Comparison of ENCODE assay signal across 24 mouse cellular contexts in genomic region chr13:48763701-48764245, GRCm38 (mm10).
DNase-seq lines count a peak whose midpoint lies in the region; ATAC-seq and TF ChIP-seq lines count a peak whose summit lies in the region.
"Had no signal": no experiment of that assay in that cellular context is flagged by ENCODE, and none has a peak within 500 bp of the region (broad histone marks: within the 10 kb centered on the region; RNA-seq: fewer than 3 reads in every experiment).

No protein-coding gene starts in this region.

- H3K4me3 ChIP-seq in midbrain, embryonic 11.5 days (ENCODE audit: low read depth, low read length), result no peak overlapping the region
- no peak overlapping the region for H3K4me3 ChIP-seq in midbrain, embryonic 15.5 days
- no peak overlapping the region for H3K4me3 ChIP-seq in midbrain, embryonic 13.5 days (replicated peaks)
- no peak overlapping the region for H3K4me3 ChIP-seq in forebrain, embryonic 10.5 days
- no peak overlapping the region for H3K4me3 ChIP-seq in forebrain, embryonic 14.5 days (ENCODE audit: low read depth, low read length)
- H3K4me3 ChIP-seq: embryonic facial prominence, embryonic 12.5 days; forebrain, embryonic 13.5 days; heart, embryonic 15.5 days; hindbrain, embryonic 15.5 days had no signal

- ATAC-seq in midbrain, embryonic 11.5 days (ENCODE audit: low FRiP score), result peak; percentile 73; the same call in 1 of the 2 replicates
- ATAC-seq in midbrain, embryonic 15.5 days (replicated peaks), result no peak
- ATAC-seq in midbrain, embryonic 13.5 days, result 0 out of 2 replicates have a peak, but pooled peaks have one; percentile 48
- no peak for ATAC-seq in forebrain, embryonic 14.5 days
- ATAC-seq: CD4-positive, CD25-positive, alpha-beta regulatory T cell, adult 4 months; forebrain, embryonic 13.5 days; intestine, embryonic 16.5 days; Patski had no signal

- H3K27ac ChIP-seq in midbrain, embryonic 11.5 days (ENCODE audit: low read depth, low read length), result no peak overlapping the region; the same call in 1 of the 2 replicates
- no peak overlapping the region for H3K27ac ChIP-seq in midbrain, embryonic 15.5 days
- H3K27ac ChIP-seq in midbrain, embryonic 13.5 days, result 0 out of 2 replicates have a peak overlapping the region, but pooled peaks have one; percentile 14
- no peak overlapping the region for H3K27ac ChIP-seq in forebrain, embryonic 10.5 days
- H3K27ac ChIP-seq in forebrain, embryonic 14.5 days (ENCODE audit: low read depth, low read length), result no peak overlapping the region
- H3K27ac ChIP-seq: embryonic facial prominence, embryonic 12.5 days; forebrain, embryonic 13.5 days; heart, embryonic 15.5 days; hindbrain, embryonic 15.5 days had no signal

- no peaks in the 10 kb centered on the region for H3K9me3 ChIP-seq in midbrain, embryonic 11.5 days (ENCODE audit: control insufficient read depth, low read length)
- no peaks in the 10 kb centered on the region for H3K9me3 ChIP-seq in midbrain, embryonic 15.5 days
- no peaks in the 10 kb centered on the region for H3K9me3 ChIP-seq in midbrain, embryonic 13.5 days
- H3K9me3 ChIP-seq in forebrain, embryonic 10.5 days, result no peaks in the 10 kb centered on the region
- no peaks in the 10 kb centered on the region for H3K9me3 ChIP-seq in forebrain, embryonic 14.5 days (replicated peaks; ENCODE audit: control insufficient read depth, low read length)
- H3K9me3 ChIP-seq: embryonic facial prominence, embryonic 12.5 days; forebrain, embryonic 13.5 days; heart, embryonic 15.5 days; hindbrain, embryonic 15.5 days had no signal

- peak overlapping the region; percentile 17; the same call in 1 of the 2 replicates for H3K9ac ChIP-seq in midbrain, embryonic 11.5 days (ENCODE audit: low read length)
- no peak overlapping the region for H3K9ac ChIP-seq in midbrain, embryonic 15.5 days
- no peak overlapping the region for H3K9ac ChIP-seq in midbrain, embryonic 13.5 days (replicated peaks)
- no peak overlapping the region for H3K9ac ChIP-seq in forebrain, embryonic 14.5 days (ENCODE audit: low read length)
- H3K9ac ChIP-seq: embryonic facial prominence, embryonic 12.5 days; forebrain, embryonic 13.5 days; heart, embryonic 15.5 days; hindbrain, embryonic 15.5 days had no signal

- TF ChIP-seq CTCF in brain, embryonic 14.5 days (IDR thresholded peaks at IDR 0.05; ENCODE audit: borderline replicate concordance, extremely low read depth, insufficient read depth, insufficient read length), result no peak

- no peak overlapping the region for H3K4me2 ChIP-seq in midbrain, embryonic 11.5 days
- H3K4me2 ChIP-seq in midbrain, embryonic 15.5 days, result no peak overlapping the region
- no peak overlapping the region for H3K4me2 ChIP-seq in midbrain, embryonic 13.5 days (replicated peaks)
- H3K4me2 ChIP-seq in forebrain, embryonic 14.5 days (ENCODE audit: low read length), result no peak overlapping the region
- H3K4me2 ChIP-seq: embryonic facial prominence, embryonic 12.5 days; forebrain, embryonic 13.5 days; heart, embryonic 11.5 days; heart, embryonic 15.5 days; hindbrain, embryonic 15.5 days had no signal

- DNase-seq in midbrain, embryonic 11.5 days (ENCODE audit: low spot score, missing footprints), result peak; percentile 91
- DNase-seq in ES-CJ7 (ENCODE audit: low read depth, low spot score), result peak; percentile 41
- peak; percentile 15 for DNase-seq in brain, embryonic 14.5 days (ENCODE audit: low read depth)
- no peak for DNase-seq in urinary bladder, adult 18-20 months (ENCODE audit: low spot score in 2 of 2)
- no peak for DNase-seq in forebrain, embryonic 10.5 days (ENCODE audit: extremely low spot score, low spot score)
- no peak for DNase-seq in forebrain, embryonic 14.5 days (ENCODE audit: low spot score)
- DNase-seq: adrenal gland, postnatal 10 days; B cell, adult 2 months; cerebellum, adult 11-12 months; cerebellum, adult 9-10 months; cerebellum, postnatal 25 days; gastrocnemius, postnatal 36 days; heart, adult 18-20 months; heart, postnatal 14 days had no signal

- no peaks in the 10 kb centered on the region for H3K27me3 ChIP-seq in midbrain, embryonic 11.5 days (ENCODE audit: control insufficient read depth, insufficient read depth, low read length)
- H3K27me3 ChIP-seq in midbrain, embryonic 15.5 days (replicated peaks), result no peaks in the 10 kb centered on the region
- no peaks in the 10 kb centered on the region for H3K27me3 ChIP-seq in midbrain, embryonic 13.5 days
- peaks cover 11% of the 10 kb centered on the region; the same call in 1 of the 2 replicates for H3K27me3 ChIP-seq in forebrain, embryonic 10.5 days (ENCODE audit: poor library complexity, severe bottlenecking)
- no peaks in the 10 kb centered on the region for H3K27me3 ChIP-seq in forebrain, embryonic 14.5 days (replicated peaks; ENCODE audit: control insufficient read depth, insufficient read depth, low read length)
- H3K27me3 ChIP-seq: embryonic facial prominence, embryonic 12.5 days; forebrain, embryonic 13.5 days; hindbrain, embryonic 15.5 days had no signal

- no peaks in the 10 kb centered on the region for H3K36me3 ChIP-seq in midbrain, embryonic 11.5 days (ENCODE audit: control insufficient read depth, insufficient read depth, low read length)
- H3K36me3 ChIP-seq in midbrain, embryonic 15.5 days (replicated peaks), result no peaks in the 10 kb centered on the region
- no peaks in the 10 kb centered on the region for H3K36me3 ChIP-seq in midbrain, embryonic 13.5 days
- no peaks in the 10 kb centered on the region for H3K36me3 ChIP-seq in forebrain, embryonic 10.5 days (replicated peaks)
- H3K36me3 ChIP-seq in forebrain, embryonic 14.5 days (ENCODE audit: control insufficient read depth, insufficient read depth, low read length), result no peaks in the 10 kb centered on the region
- H3K36me3 ChIP-seq: embryonic facial prominence, embryonic 12.5 days; heart, embryonic 15.5 days; hindbrain, embryonic 15.5 days had no signal

- TF ChIP-seq POLR2A in brain, embryonic 14.5 days (IDR thresholded peaks at IDR 0.05; ENCODE audit: borderline replicate concordance, extremely low read depth, insufficient read depth, insufficient read length, poor library complexity, severe bottlenecking), result no peak

- peaks cover 13% of the 10 kb centered on the region for H3K4me1 ChIP-seq in midbrain, embryonic 11.5 days (ENCODE audit: control insufficient read depth, insufficient read depth, low read length)
- peaks cover 11% of the 10 kb centered on the region; the same call in 1 of the 2 replicates for H3K4me1 ChIP-seq in midbrain, embryonic 15.5 days
- peaks cover 11% of the 10 kb centered on the region for H3K4me1 ChIP-seq in midbrain, embryonic 13.5 days (replicated peaks)
- peaks cover 22% of the 10 kb centered on the region for H3K4me1 ChIP-seq in forebrain, embryonic 10.5 days
- H3K4me1 ChIP-seq in forebrain, embryonic 14.5 days (ENCODE audit: control insufficient read depth, insufficient read depth, low read length), result peaks cover 6% of the 10 kb centered on the region; the same call in 1 of the 2 replicates
- H3K4me1 ChIP-seq: embryonic facial prominence, embryonic 12.5 days; heart, embryonic 15.5 days; hindbrain, embryonic 15.5 days had no signal

- 21% methylated on average over 11 of the region's 11 CpGs for WGBS in midbrain, embryonic 11.5 days
- WGBS in midbrain, embryonic 15.5 days, result 28% methylated on average over 11 of the region's 11 CpGs
- WGBS in midbrain, embryonic 13.5 days, result 23% methylated on average over 11 of the region's 11 CpGs
- 27% methylated on average over 11 of the region's 11 CpGs for WGBS in forebrain, embryonic 10.5 days
- WGBS in forebrain, embryonic 14.5 days, result 29% methylated on average over 11 of the region's 11 CpGs

Comparison
In these comparisons a context has a peak if more than half of its experiments do, and no peak if none do; other contexts are left out.
1. ATAC-seq: peak in midbrain, embryonic 11.5 days (single experiment) and midbrain, embryonic 13.5 days (single experiment); none in midbrain, embryonic 15.5 days (single experiment) and forebrain, embryonic 14.5 days (single experiment).
2. DNase-seq: peak in midbrain, embryonic 11.5 days (single experiment), ES-CJ7 (single experiment) and brain, embryonic 14.5 days (single experiment); none in urinary bladder, adult 18-20 months (0 of 2), forebrain, embryonic 10.5 days (single experiment) and forebrain, embryonic 14.5 days (single experiment).